Mouse (Mus musculus) right cerebral cortex, postnatal 36 days (tissue): ENCODE results near the gene Nsl1.

Experiments used
- DNase-seq, 2 experiments: peaks; one replicate each; pipeline ENCODE4 v3.0.0; 2022; ENCODE audit warnings: low spot score in 2 of 2, mixed read lengths in 1 of 2

The Nsl1 gene

DNA sequence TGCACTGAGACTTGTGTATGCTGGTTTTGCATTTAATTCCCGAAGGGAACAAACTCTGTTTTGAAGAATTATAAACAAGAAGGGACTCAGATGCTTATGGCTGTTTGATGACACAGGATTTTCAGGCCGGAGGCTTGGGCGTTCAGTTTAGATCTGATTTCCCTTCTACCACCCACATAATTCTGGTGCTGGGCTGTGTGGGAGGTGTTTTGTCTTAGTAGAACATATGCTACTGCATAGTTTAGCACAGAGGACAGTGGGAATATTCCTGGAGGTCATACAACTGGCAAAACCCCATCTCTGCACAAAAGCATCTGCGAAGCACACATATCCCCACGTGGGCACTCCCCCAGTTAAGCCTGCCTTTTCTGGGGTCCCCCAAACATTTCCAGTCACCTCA, 30.8 kb downstream of the Nsl1 start:
- DNase-seq: peak; percentile 39 to 71

DNA sequence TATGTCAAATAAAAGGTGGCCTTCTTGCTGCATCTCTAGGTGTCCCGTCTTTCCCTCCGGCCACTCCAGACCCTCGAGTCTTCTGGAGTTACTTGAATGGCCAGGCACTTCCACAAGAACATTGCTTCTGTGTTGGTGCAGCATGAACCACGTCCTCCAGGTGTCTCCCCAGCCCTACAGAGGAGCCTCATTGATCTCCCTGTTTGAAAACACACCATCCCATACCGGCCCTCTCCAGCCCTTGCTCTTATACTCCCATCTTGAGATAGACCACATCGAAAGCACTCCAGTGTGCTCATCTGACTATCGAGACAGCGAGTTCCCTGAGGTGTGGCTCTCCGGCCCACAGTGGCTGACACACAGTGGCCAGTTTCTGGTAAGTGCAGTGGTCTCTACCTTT, 32.2 kb downstream of the Nsl1 start:
- no peak for DNase-seq

DNA sequence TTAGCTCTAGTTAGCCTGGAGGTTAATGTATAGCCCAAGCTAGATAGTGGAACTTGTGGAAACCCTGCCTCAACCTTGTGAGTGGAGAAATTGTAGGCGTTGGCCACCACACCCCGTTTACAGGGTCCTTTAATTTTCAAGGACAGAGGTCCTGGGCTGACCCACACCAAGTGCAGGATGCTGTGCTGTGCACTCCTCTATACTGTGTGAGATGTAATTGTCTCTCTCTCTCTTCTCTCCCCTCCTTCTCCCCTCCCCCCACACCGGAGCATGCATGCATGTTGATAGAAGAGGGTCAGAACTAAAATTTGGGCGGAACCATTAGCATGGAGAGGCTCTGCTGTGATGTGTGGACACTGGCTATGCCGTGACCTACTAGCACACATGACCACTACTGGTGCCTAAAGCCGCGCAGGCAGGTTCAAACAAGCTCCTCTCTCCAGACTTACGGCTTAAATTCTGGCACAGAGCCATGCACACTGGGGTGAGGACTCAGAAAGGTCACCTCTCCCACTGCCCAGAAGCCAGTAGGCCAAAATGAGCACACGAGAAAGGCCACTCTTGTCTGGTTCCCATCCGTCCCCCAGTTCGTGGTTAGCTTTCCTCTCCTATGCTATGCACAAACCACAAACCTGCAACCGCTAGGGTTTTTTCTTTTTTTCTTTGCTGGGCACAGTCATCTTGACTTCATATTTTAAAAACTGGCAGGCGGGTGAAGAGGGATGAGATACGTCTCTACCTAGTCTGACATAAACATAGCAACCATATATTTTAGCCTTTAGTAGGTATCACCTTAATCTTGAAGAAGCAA, 34.3 kb downstream of the Nsl1 start:
- no peak for DNase-seq

DNA sequence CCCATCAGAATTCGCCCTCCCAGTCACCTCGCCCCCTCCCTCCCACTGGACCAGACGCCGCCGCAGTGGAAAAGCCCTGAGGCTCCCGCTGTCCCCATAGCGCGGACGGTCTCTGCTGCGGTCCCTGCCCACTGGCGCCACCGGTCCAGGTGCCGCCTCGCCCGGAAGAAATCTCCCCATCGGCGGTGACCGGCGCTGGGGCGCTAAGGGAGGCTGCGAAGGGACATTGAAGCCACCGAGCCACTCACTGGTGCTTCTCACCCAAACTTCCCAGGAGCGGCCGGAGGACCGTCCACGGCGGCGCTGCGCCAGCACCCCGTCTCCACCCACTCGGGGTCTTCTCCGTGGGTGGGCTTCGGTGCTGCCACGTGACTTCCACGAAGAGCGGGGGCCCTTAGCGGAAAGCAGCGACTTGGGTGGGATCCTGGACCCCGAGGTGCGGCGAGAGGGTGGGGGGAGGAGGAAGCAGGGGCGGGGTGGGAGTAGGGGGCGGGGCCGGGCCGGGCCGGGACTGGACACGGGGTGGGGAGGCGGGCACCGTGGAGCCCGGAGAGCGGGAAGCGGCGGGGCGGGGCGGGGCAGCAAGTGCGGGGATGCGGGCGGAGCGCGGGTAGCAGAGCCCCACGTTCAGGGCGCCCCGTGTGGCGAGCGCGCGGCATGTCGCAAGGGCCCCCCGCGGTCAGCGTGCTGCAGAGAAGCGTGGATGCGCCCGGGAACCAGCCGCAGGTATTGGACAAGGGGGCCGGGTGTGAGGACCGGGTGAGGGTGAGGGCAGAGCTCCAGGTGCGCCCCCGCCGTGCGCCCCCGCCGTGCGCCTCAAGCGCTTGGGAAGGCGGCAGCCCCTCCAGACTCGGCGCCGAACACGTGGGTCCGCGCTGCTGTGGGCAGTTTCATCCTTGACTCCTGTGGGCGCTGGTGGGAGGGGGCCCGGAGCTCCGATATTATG, 35.3 kb downstream of the Nsl1 start, which contains the start of gene Batf3:
Gene Batf3, plus strand, starts transcription at position 46 of the 946 bp plus-strand sequence.
- no peak for DNase-seq

DNA sequence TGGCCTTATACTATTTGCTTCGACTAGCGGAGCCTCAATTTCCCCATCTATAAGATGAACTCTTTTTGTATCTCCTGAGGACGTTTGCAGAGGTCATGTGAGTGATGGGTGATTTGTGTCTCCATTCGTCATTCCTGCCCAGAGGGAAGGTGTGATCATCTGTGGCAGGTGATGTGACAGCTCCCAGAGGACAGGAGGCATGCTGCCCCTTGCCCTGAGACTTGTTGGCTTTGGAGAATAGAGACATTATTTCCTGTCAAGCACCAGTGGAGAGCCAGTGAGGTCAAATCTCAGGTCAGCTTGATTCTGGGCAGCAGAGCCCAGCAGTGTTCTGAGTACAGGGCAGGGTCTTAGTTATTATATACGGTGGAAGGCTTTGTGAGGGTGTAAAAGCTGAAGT, 36.3 kb downstream of the Nsl1 start:
- DNase-seq: no peak

DNA sequence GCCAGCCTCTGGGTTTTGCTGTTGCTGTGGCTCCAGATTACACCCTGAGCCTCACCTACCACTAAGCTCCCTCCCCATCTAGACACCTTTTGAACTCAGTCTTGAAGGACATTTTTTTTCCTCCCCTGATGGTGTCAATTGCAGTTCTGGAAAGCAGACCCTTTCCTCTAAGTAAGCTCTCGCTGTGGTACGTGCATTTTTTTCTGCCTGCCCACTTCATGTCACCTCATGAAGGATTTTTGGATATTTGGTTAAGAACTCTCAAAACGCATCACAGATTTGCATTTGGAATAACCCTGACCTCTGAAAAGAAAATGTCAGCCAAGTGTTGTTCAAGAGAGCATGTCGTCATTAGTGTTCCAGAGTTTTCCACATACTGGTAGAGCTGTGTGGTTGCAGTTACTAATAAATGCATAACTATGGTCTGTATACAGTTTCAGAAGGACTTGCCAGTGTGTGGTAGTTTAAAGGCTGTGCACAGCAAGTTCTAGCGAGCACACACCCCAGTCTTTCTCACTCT, 37.0 kb downstream of the Nsl1 start:
- DNase-seq: no peak

DNA sequence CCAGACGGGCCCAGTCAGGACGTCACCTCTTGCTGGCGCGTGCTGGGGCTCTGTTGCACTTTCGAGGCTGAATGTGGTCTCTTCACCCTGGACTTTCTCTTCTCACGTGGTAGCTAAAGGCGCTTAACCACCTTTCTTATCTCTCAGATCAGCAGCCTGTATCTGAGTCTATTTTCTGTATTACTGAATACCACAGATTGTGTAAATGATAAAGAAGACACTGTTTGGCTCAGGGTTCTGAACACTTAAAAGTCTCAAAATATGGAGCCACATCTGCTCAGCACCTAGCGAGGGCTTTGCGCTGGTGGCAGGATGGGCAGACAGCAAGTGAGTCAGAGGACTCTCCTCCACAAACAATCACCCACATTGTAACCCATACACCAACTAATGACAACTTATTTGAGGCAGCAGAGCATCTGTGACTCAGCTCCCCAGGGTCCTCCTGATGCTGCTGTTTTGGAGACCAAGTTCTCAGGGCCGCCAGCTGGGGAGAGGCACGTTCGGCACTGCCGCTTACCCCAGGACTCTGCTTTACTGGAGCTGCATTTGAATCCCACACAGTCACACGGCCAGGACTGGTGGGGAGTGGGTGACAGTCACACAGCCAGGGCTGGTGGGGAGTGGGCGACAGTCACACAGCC, 40.0 kb downstream of the Nsl1 start:
- no peak for DNase-seq

DNA sequence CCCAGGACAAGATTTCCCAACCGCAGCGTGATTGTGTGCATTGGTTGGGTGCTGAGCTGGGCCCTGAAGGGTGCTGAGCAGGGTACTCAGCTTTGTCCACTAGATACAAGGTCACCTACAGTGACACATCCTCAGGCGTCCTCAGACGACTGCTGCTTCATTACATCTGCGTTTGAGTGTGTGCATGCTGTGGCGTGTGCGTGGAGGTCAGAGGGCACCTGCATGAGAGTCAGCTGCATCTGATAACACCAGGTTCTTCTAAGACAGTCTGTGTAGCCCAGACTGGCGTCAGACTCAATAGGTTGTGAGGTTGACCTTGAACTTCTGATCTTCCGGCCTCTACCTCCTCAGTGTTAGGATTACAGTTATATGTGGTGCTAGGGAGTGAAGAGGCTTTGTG, 42.4 kb downstream of the Nsl1 start:
- no peak for DNase-seq

DNA sequence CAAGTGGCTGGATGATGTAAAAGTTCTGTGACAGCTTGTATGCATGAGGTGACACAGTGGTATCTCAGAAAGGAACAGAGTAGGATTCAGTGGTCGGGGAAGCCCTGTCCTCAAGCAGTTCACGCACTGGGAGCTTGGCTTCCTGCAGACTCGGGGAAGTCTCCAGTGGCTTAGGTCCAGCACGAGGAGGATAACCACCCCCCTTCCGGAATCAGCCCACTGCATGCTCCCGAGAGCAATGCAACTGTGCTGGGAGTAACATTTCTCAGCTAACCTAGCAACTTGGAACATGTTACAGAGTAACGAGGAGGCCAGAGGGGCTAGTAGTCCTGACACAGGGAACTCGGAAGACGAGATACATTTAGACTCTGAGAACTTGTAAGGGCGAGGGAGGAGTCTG, 44.5 kb downstream of the Nsl1 start:
- no peak for DNase-seq

DNA sequence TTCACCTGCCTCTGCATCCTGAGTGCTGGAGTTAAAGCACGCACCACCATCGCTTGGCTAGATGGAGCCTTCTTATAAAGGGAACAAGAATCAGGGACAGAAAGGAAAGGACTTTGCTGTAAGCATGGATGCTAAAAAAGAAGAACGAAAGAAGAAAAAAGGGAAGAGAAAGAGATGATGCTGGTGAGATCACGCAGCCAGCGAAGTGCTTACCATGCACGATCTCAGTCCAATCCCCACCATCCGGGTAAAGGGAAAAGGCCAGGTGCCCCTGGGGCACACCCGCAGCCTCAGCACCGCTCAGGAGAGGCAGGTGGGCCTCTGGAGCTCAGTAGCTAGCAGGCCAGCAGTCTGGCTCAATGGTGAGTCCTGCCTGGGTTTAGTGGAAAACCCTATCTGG, 47.1 kb downstream of the Nsl1 start:
- no peak for DNase-seq

DNA sequence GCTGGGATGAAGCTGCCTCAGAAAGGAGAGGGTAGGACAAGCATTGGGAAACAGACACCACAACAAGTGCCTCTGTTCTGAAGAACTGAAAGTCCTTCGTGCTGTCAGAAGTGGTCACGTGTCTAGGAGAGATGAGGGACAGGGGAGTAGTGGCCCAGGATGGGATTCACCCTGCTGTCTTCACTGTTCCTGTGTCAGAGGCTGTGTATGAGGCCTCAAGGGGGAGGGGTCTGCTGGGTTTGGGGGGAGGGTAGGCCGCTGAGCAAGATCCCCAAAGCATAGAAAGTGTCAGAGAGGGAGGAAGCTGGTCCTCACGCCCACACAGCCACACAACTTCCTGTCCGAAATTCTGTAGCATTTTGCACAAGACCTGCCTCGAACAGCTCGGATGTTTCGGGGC, 48.3 kb downstream of the Nsl1 start:
- no peak for DNase-seq

DNA sequence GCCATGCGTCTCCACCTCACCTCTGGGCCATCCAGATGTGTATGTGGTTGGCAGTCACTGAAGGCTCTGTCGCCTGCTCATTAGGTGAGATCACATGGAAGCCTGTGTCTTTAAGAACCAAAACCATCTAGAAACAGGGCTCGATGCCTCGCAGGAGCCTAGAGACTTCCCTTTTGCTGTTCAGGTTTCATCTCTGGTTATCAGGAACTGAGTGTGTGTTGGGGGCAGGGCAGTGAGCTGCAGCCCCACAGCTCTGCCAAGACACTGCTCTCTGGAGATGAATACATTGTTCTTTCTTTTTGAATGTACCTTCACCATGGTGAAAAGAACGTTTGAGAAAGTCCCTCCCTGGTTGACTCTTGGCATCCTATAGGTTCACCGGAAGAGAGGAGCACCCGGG, 52.1 kb downstream of the Nsl1 start:
- no peak for DNase-seq

DNA sequence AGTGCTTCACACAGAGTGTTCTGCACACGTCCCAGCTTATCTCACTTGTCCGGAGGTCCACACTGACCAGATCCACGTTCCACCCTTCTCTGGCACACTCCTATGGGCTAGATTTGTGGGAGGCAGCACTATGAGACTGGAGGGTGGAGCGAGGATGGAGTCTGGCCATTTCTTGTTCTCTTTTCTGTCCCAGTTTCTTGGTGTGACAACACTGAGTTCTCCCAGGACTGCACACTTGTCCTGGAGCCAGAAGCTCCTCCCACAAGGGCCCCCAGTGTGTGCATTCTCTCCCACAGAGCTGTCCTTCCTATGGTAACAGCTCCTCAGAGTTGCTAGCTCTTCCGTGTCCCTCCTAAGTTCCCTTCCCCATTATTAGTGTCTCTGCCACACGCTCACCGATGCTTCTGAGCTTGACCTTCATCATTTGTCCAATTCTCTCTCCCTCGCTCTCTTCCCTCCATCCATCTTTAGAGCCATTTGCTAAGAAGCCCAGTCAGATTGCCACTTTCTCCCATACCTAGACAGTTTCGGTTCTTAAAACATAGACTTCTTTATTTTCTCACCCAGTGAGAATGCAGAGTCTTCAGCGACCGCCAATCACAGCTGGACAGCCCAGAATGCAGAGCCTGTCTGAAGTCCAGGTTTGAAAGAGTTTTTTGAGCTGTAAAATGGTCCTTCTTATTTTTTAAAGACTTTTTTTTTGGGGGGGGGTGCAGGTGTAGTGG, 52.9 kb downstream of the Nsl1 start:
- DNase-seq: no peak

DNA sequence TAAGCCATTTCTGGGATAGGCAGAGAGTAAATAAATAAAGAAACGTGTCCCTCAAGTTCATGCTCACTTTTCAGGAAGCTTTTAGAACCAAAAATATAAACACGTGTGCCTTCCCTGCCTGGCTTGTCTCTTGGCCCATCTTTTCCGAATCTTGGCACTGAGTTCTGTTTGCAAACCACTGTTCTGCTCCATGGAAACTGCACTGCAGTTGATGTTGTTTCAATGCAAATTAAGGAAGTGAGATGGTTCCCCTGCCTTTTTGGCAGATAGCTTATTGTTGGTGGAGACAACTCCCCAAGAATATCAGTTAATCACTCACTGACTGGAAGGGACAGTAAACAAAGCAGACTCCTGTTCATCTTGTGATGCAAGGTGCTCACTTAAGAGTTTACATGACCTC, 59.9 kb downstream of the Nsl1 start:
- no peak for DNase-seq

DNA sequence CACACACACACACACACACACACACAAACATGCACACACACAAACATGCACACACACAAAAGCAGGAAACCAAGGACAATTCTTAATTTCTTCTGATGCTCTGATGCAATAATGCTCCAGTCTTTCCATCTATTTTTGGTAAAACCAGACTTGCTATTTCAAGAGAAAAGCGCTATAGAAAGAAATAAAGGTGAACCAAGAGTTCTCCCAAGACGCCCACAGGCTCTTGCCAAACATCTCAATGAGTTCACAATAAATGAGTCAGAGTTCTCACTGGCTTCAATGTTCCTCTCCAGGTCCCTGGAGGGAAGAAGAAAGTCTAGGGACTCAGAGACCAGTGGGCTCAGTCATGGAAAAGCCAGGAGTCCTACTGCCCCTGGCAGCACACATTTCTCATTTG, 60.9 kb downstream of the Nsl1 start:
- DNase-seq: no peak

DNA sequence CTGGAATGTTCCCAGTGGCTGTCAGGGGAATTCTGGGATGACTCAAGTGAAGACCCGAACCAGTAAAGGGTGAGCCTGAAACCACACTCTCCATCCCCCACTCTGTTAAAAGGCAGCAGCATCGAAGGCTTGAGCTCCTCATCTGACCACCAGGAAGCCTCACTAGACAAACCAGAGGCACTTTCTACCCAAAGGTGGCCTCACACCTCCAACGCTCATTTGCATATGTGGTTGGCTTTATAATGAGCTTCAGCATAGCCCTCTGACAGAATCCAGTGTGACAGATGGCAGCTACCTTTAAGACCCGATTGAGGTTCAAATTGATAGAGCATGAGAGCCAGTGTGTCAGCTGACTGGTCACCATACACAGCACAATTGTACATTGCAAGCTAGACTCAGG, 61.5 kb downstream of the Nsl1 start:
- DNase-seq: no peak

DNA sequence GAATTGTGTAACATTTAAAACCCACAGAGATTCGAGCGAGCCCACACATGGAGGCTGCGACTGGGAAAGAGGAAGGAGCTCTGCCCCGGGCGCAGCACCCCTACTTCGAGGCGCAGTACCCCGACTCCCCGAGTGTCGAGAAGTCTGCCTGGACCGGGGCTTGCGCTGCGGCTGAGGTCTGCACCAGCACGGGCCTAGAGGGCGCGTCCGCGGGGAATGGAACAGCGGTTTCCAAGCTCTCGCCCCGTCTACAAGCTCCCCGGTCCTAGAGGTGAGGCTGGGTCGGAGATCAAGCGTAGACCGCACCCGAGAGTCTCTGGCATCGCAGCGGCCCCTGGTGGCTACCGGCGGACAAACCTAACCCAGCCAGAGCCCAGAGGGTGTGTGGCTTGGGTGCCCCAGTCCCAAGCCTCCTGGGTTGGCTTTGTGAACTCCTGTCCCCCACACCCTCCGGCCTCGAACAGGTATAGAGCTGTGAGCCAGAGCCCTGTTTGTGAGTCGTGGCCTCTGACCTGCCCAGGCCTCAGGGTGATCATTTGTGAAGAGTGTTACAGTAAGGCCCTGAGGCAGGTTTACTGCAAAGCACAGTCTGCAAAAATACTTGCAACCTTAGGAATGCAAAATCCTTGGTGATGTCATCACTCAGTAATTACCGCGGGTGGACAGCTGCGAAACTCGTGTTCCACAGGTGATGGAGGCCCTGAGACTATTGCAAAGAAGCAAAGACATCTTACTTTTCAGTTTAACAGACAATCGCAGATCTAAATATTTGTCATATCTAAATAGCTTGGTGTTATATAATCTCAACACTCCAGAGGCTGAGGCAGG, 63.2 kb downstream of the Nsl1 start:
- DNase-seq: peak in 1 of 2 experiments; percentile 11

DNA sequence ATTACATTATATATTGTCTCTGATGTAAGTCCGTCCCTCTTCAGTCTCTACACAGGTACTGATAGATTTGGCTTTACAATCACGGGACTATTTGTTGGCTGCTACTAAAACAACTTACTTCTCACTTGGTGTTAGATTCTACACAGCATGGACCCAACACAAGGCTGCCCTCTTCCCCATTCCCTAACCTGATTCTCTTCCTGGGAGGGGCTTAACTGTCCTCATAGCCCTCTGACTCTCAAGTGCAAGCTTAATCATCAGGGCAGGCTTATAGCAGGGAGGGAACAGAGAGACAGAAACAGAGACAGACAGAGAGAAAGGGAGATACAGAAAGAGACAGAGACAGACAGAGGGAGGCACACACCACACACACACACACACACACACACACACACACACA, 68.9 kb downstream of the Nsl1 start:
- no peak for DNase-seq

DNA sequence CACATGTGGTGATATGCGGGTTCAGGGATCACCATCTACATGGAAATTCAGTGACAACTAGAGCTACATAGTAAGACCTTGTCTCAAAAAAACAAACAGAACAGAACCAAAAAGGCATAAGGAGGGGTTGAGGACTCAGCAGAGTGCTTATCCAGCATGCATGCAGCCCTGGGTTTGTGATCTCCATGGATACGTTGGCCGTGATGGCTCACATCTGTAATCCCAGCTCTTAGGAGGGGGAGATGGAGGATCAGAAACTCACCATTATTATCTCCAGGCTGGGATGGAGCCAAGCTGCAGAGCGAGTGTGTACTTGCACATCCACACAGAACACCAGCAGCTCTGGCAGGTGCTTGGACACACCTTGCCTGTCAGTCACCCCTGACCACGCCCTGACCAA, 69.4 kb downstream of the Nsl1 start:
- DNase-seq: no peak

DNA sequence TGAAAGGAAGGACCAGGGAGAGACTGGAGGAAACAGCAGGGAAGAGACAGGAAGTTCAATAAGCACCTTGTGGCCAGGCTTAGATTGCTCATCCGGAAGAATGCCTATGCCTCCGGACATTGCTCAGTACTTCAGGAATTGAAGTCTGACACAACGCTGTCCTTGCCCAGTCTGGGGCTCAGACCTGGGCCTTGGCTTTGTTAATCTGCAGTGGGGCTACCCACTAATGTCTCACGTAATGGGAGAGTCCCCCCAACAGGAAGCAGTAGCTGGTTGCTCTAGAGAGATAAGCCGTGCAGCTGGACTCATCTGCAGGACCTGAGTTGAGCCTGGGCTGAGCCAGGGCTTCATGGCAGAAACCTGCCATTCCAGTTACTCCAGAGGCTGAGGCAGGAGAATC, 70.1 kb downstream of the Nsl1 start:
- DNase-seq: no peak

DNA sequence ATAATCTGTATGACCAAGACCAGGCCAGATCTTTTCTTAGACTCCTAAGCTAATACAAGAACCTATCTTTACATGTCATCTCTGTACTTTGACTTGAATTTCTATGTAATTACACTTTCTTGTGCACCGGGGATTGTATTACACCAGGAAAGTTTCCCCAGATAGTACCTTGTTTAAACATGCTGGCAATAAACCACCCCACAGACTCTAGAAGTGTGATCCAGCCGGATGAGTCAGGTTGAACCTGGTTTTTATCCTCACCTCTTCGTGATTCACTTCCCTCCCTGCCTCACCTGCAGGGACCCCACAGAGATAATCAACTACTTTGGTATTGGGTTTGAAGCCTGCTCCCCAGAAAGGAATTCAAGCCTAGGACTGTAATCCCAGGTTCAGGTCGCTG, 72.6 kb downstream of the Nsl1 start:
- DNase-seq: no peak
